In genomic region chr15:25843086-25843991, GRCm38 (mm10) we compare ENCODE assay signal across 7 mouse cellular contexts. TPM values are rescaled to one million over a fixed set of nuclear protein-coding genes. Genes with fewer than 3 reads are reported as not detected.
DNase-seq lines count a peak whose midpoint lies in the region; ATAC-seq and TF ChIP-seq lines count a peak whose summit lies in the region.

TSS of gene Retreg1 (plus strand) at chr15:25843180.

- H3K36me3 ChIP-seq in heart, embryonic 12.5 days: no peaks in the 10 kb centered on the region
- H3K36me3 ChIP-seq in kidney, embryonic 16.5 days (ENCODE audit: insufficient read depth, low read length): no peaks in the 10 kb centered on the region
- H3K36me3 ChIP-seq in liver, embryonic 12.5 days: no peaks in the 10 kb centered on the region
- no peaks in the 10 kb centered on the region for H3K36me3 ChIP-seq in myocyte (ENCODE audit: control insufficient read depth, insufficient read depth)

- peak; percentile 47; the same call in 1 of the 2 replicates for TF ChIP-seq POLR2A in embryonic fibroblast, embryonic 13.5 days (IDR thresholded peaks at IDR 0.05; ENCODE audit: low read depth, low read length)
- peak; percentile 85 for TF ChIP-seq POLR2A in myocyte (IDR thresholded peaks at IDR 0.05; ENCODE audit: insufficient read length, low read depth)

- H3K4me1 ChIP-seq in embryonic fibroblast, embryonic 13.5 days (ENCODE audit: control insufficient read depth, insufficient read depth, low read length): no peaks in the 10 kb centered on the region
- 0 out of 2 replicates have a peak, but pooled peaks cover 5% of the 10 kb centered on the region for H3K4me1 ChIP-seq in heart, embryonic 12.5 days (replicated peaks)
- peaks cover 11% of the 10 kb centered on the region; the same call in 1 of the 2 replicates for H3K4me1 ChIP-seq in kidney, embryonic 16.5 days (ENCODE audit: insufficient read depth, low read length)
- H3K4me1 ChIP-seq in liver, embryonic 12.5 days: peaks cover 12% of the 10 kb centered on the region

- peak within 1 kb of the TSS; percentile 75 for H3K9ac ChIP-seq in heart, embryonic 12.5 days
- peak within 1 kb of the TSS; percentile 78 for H3K9ac ChIP-seq in kidney, embryonic 16.5 days (replicated peaks; ENCODE audit: low read length)
- H3K9ac ChIP-seq in liver, embryonic 12.5 days: peak within 1 kb of the TSS; percentile 39; the same call in 1 of the 2 replicates

- H3K27me3 ChIP-seq in heart, embryonic 12.5 days (replicated peaks): peaks cover 17% of the 10 kb centered on the region
- peaks cover 14% of the 10 kb centered on the region; the same call in 1 of the 2 replicates for H3K27me3 ChIP-seq in kidney, embryonic 16.5 days (ENCODE audit: insufficient read depth, low read length)
- H3K27me3 ChIP-seq in liver, embryonic 12.5 days (replicated peaks): peaks cover 45% of the 10 kb centered on the region
- no peaks in the 10 kb centered on the region for H3K27me3 ChIP-seq in myocyte (ENCODE audit: control insufficient read depth, insufficient read depth, insufficient read length)

- peak within 1 kb of the TSS; percentile 72 for H3K4me3 ChIP-seq in embryonic fibroblast, embryonic 13.5 days (ENCODE audit: insufficient read depth, low read length)
- peak within 1 kb of the TSS; percentile 64 for H3K4me3 ChIP-seq in heart, embryonic 12.5 days
- H3K4me3 ChIP-seq in kidney, embryonic 16.5 days (ENCODE audit: low read length): peak within 1 kb of the TSS; percentile 83
- H3K4me3 ChIP-seq in liver, embryonic 12.5 days: peak within 1 kb of the TSS; percentile 60
- peak within 1 kb of the TSS; percentile 39 for H3K4me3 ChIP-seq in myocyte

- 1% methylated on average over 49 of the region's 72 CpGs for WGBS in heart, embryonic 12.5 days
- 0% methylated on average over 54 of the region's 72 CpGs for WGBS in kidney, embryonic 16.5 days
- 2% methylated on average over 54 of the region's 72 CpGs for WGBS in liver, embryonic 12.5 days (ENCODE audit: insufficient replicate concordance)

- H3K9me3 ChIP-seq in heart, embryonic 12.5 days (replicated peaks): no peaks in the 10 kb centered on the region
- no peaks in the 10 kb centered on the region for H3K9me3 ChIP-seq in kidney, embryonic 16.5 days (ENCODE audit: low read length)
- H3K9me3 ChIP-seq in liver, embryonic 12.5 days (replicated peaks): no peaks in the 10 kb centered on the region

- peak within 1 kb of the TSS; percentile 61 for H3ac ChIP-seq in myocyte (ENCODE audit: control insufficient read depth, insufficient read length)

- H3K79me2 ChIP-seq in myocyte (ENCODE audit: control insufficient read depth, insufficient read depth): peaks cover 40% of the 10 kb centered on the region

- H3K27ac ChIP-seq in embryonic fibroblast, embryonic 13.5 days (ENCODE audit: insufficient read depth, low read length): no peak within 1 kb of the TSS
- no peak within 1 kb of the TSS for H3K27ac ChIP-seq in heart, embryonic 12.5 days (ENCODE audit: poor library complexity, severe bottlenecking)
- H3K27ac ChIP-seq in kidney, embryonic 16.5 days (ENCODE audit: low read length): peak within 1 kb of the TSS; percentile 76
- no peak within 1 kb of the TSS for H3K27ac ChIP-seq in liver, embryonic 12.5 days

- peak within 1 kb of the TSS; percentile 93 for H3K4me2 ChIP-seq in heart, embryonic 12.5 days
- peak within 1 kb of the TSS; percentile 88 for H3K4me2 ChIP-seq in kidney, embryonic 16.5 days (replicated peaks; ENCODE audit: low read depth, low read length)
- H3K4me2 ChIP-seq in liver, embryonic 12.5 days: peak within 1 kb of the TSS; percentile 78
- peak within 1 kb of the TSS; percentile 85 for H3K4me2 ChIP-seq in myocyte (ENCODE audit: low read depth)

- DNase-seq in brain, adult 2 months (ENCODE audit: low read depth, low spot score): peak; percentile 88
- peak; percentile 90 to 91 for DNase-seq in spleen, postnatal 36 days (ENCODE audit: low spot score in 2 of 2)

- no peak for TF ChIP-seq CTCF in embryonic fibroblast, embryonic 13.5 days (IDR thresholded peaks at IDR 0.05; ENCODE audit: borderline replicate concordance, insufficient read depth, low read length)

- ATAC-seq in heart, embryonic 12.5 days (ENCODE audit: insufficient number of reproducible peaks, low FRiP score): peak; percentile 84
- peak; percentile 91 for ATAC-seq in kidney, embryonic 16.5 days (ENCODE audit: low FRiP score, low TSS enrichment)
- peak; percentile 78 for ATAC-seq in liver, embryonic 12.5 days

TF ChIP-seq in myocyte, 11 proteins besides CTCF, POLR2A, EP300 and RAD21:
- TF ChIP-seq USF1 (IDR thresholded peaks at IDR 0.05; ENCODE audit: low read depth) (peak; percentile 64), MYOG (IDR thresholded peaks at IDR 0.05; ENCODE audit: control insufficient read depth in 1 of 3, insufficient read depth in 1 of 3, insufficient read length in 2 of 3, low read depth in 2 of 3) (peak in 2 of 3 experiments; percentile 11 to 44), E2F4 (IDR thresholded peaks at IDR 0.05; ENCODE audit: insufficient read depth) (no peak), MYOD1 (IDR thresholded peaks at IDR 0.05; ENCODE audit: control insufficient read depth in 1 of 3, insufficient read length in 2 of 3, low read depth in 2 of 3) (peak in 1 of 3 experiments; percentile 62), CEBPB (IDR thresholded peaks at IDR 0.05; ENCODE audit: insufficient read depth, poor library complexity, severe bottlenecking) (no peak), TCF3 (IDR thresholded peaks at IDR 0.05; ENCODE audit: insufficient read length, low read depth) (peak; percentile 6), POLR2AphosphoS2 (IDR thresholded peaks at IDR 0.05; ENCODE audit: insufficient read length, low read depth) (peak; percentile 92), TCF12 (IDR thresholded peaks at IDR 0.05; ENCODE audit: insufficient read depth, poor library complexity, severe bottlenecking) (no peak), REST (IDR thresholded peaks at IDR 0.05; ENCODE audit: insufficient read depth, insufficient read length) (no peak), SRF (IDR thresholded peaks at IDR 0.05; ENCODE audit: control insufficient read depth, insufficient read length, low read depth) (no peak), MAX (IDR thresholded peaks at IDR 0.05; ENCODE audit: low read depth) (no peak)

RNA-seq across cellular contexts. Expression of gene Retreg1, which starts in this region (rescaled TPM):
- polyA plus RNA-seq in embryonic fibroblast, embryonic 13.5 days (2011; ENCODE audit: insufficient read length, low read depth, missing spikeins): 8.2 and 8.9 TPM in 2 replicates
- polyA plus RNA-seq in heart, embryonic 12.5 days (2016; fragmentation: Nextera tagmentation; extraction: Ambion mirVana): 56.5 and 62.2 TPM in 2 replicates
- 21.5 and 22.0 TPM in 2 replicates for polyA plus RNA-seq in kidney, embryonic 16.5 days (2015; fragmentation: Nextera tagmentation; extraction: Ambion mirVana)
- 1.0 and 1.1 TPM in 2 replicates for polyA plus RNA-seq in liver, embryonic 12.5 days (2016; fragmentation: Nextera tagmentation; extraction: Ambion mirVana)
- polyA plus RNA-seq in myocyte (2012; fragmentation: generic; extraction: Trizol): 32.8 TPM
